Mouse (Mus musculus) CH12.LX (cell line): Measurements from ENCODE around the gene Pigk. TPM values are rescaled to one million over a fixed set of nuclear protein-coding genes. Genes with fewer than 3 reads are reported as not detected.

Experiments used
- DNase-seq: peaks from one replicate; pipeline ENCODE4 v3.0.0-alpha.2; 2013; ENCODE audit errors: extremely low read depth
- H3K27ac ChIP-seq: 2 replicates; pipeline ENCODE4 v1.5.1; 2012; ENCODE audit warnings: low read depth, mild to moderate bottlenecking, control low read depth, moderate library complexity; ENCODE audit not compliant: insufficient read depth
- H3K27me3 ChIP-seq: replicated peaks from 2 replicates; pipeline ENCODE3; 2012; ENCODE audit warnings: inconsistent platforms
- H3K36me3 ChIP-seq, 2 experiments: replicated peaks in 1 of 2; 2 replicates each; pipeline versions ENCODE3 to v1.6.1; 2012; ENCODE audit warnings: inconsistent platforms in 1 of 2, low read length in 1 of 2, mild to moderate bottlenecking in 1 of 2, mixed read lengths in 1 of 2, moderate library complexity in 1 of 2; ENCODE audit not compliant: control insufficient read depth in 1 of 2, insufficient read depth in 1 of 2
- H3K4me1 ChIP-seq, 2 experiments: 2 replicates each; pipeline ENCODE4 v1.6.1; 2012; ENCODE audit warnings: inconsistent platforms in 1 of 2, moderate library complexity in 1 of 2; ENCODE audit not compliant: insufficient read depth in 2 of 2, control insufficient read depth in 1 of 2
- H3K4me2 ChIP-seq: 2 replicates; pipeline ENCODE4 v1.6.1; 2012; ENCODE audit warnings: low read depth, mild to moderate bottlenecking, control low read depth; ENCODE audit not compliant: poor library complexity, insufficient read depth, severe bottlenecking
- H3K4me3 ChIP-seq, 3 experiments: fragments of 150-350 bp in 1 of 3; sonication (generic) in 1 of 3; replicated peaks in 1 of 3; 2 replicates each; pipeline versions ENCODE3 to v1.5.1; 2011 to 2012; ENCODE audit warnings: low read depth in 2 of 3, low read length in 2 of 3, mild to moderate bottlenecking in 2 of 3, moderate library complexity in 2 of 3, control low read depth in 1 of 3, improper control_type of control experiment in 1 of 3, inconsistent platforms in 1 of 3, mixed read lengths in 1 of 3; ENCODE audit not compliant: poor library complexity in 1 of 3
- H3K79me2 ChIP-seq: replicated peaks from 2 replicates; pipeline ENCODE4 v1.6.1; 2012; ENCODE audit warnings: mild to moderate bottlenecking, moderate library complexity; ENCODE audit not compliant: control insufficient read depth, poor library complexity, insufficient read depth, severe bottlenecking; ENCODE audit errors: extremely low read depth
- H3K9ac ChIP-seq: 2 replicates; pipeline ENCODE4 v1.6.1; 2012; ENCODE audit warnings: low read depth, mild to moderate bottlenecking, control low read depth, moderate library complexity; ENCODE audit not compliant: insufficient read depth
- H3K9me3 ChIP-seq: replicated peaks from 2 replicates; pipeline ENCODE3; 2012; ENCODE audit warnings: low read length, inconsistent platforms, mixed read lengths
- CHD1 ChIP-seq: IDR thresholded peaks from 2 replicates; pipeline ENCODE4 v1.6.1; 2012; ENCODE audit warnings: low read depth, low read length, improper control_type of control experiment, inconsistent platforms
- CTCF ChIP-seq, 2 experiments: IDR thresholded peaks in 1 of 2; conservative IDR thresholded peaks in 1 of 2; 2 replicates each; pipeline ENCODE4 v1.5.1; 2011 to 2012; ENCODE audit warnings: low read depth in 2 of 2, low read length in 2 of 2, improper control_type of control experiment in 1 of 2, inconsistent platforms in 1 of 2, mild to moderate bottlenecking in 1 of 2, moderate library complexity in 1 of 2
- ELF1 ChIP-seq: IDR thresholded peaks from 2 replicates; pipeline ENCODE4 v1.6.1; 2014; ENCODE audit warnings: low read depth, mild to moderate bottlenecking, inconsistent platforms, low read length, improper control_type of control experiment
- EP300 ChIP-seq: IDR thresholded peaks from 2 replicates; pipeline ENCODE4 v1.6.1; 2011; ENCODE audit warnings: low read length, improper control_type of control experiment
- GABPA ChIP-seq: IDR thresholded peaks from 2 replicates; pipeline ENCODE4 v1.6.1; 2012; ENCODE audit warnings: low read depth, low read length, improper control_type of control experiment, inconsistent platforms; ENCODE audit not compliant: insufficient replicate concordance
- IRF4 ChIP-seq: IDR thresholded peaks from 2 replicates; pipeline ENCODE4 v1.6.1; 2014; ENCODE audit warnings: low read depth, mild to moderate bottlenecking, inconsistent platforms, low read length, improper control_type of control experiment
- MAFK ChIP-seq: IDR thresholded peaks from 2 replicates; pipeline ENCODE4 v1.6.1; 2011; ENCODE audit warnings: low read length, improper control_type of control experiment; ENCODE audit not compliant: insufficient replicate concordance
- MAZ ChIP-seq: IDR thresholded peaks from 2 replicates; pipeline ENCODE4 v1.6.1; 2012; ENCODE audit warnings: low read depth, mild to moderate bottlenecking, inconsistent platforms, low read length, improper control_type of control experiment, moderate library complexity
- NELFE ChIP-seq: IDR thresholded peaks from 2 replicates; pipeline ENCODE4 v1.6.1; 2011; ENCODE audit warnings: low read depth, low read length, improper control_type of control experiment
- PAX5 ChIP-seq: IDR thresholded peaks from 2 replicates; pipeline ENCODE4 v1.6.1; 2012; ENCODE audit warnings: low read length, inconsistent platforms, mixed read lengths
- POLR2A ChIP-seq: IDR thresholded peaks from 2 replicates; pipeline ENCODE4 v1.6.1; 2011; ENCODE audit warnings: low read depth, mild to moderate bottlenecking, improper control_type of control experiment, low read length
- RCOR1 ChIP-seq: conservative IDR thresholded peaks from 2 replicates; pipeline ENCODE4 v1.6.1; 2012; ENCODE audit warnings: low read depth, mild to moderate bottlenecking, inconsistent platforms, low read length, improper control_type of control experiment
- UBTF ChIP-seq: IDR thresholded peaks from 2 replicates; pipeline ENCODE4 v1.6.1; 2012; ENCODE audit warnings: low read depth, mild to moderate bottlenecking, inconsistent platforms, low read length, improper control_type of control experiment, moderate library complexity
- USF1 ChIP-seq: IDR thresholded peaks from 2 replicates; pipeline ENCODE4 v1.6.1; 2014; ENCODE audit warnings: low read depth, mild to moderate bottlenecking, inconsistent platforms, low read length, improper control_type of control experiment
- ZC3H11A ChIP-seq: IDR thresholded peaks from 2 replicates; pipeline ENCODE4 v1.6.1; 2012; ENCODE audit warnings: low read depth, mild to moderate bottlenecking, inconsistent platforms, low read length, improper control_type of control experiment
- dilution Hi-C: fragments of 300-500 bp; cut with MboI; formaldehyde crosslinking; loops from 2 replicates; pipeline ENCODE4 v1.14.3; 2020; ENCODE audit warnings: low sequenced_read_pairs; ENCODE audit not compliant: extremely low pct_unique_long_range_greater_than_20kb, extremely low pct_ligation_motif_present
- in situ Hi-C: fragments of 300-500 bp; cut with MboI; formaldehyde crosslinking; loops from 3 replicates; pipeline ENCODE4 v1.14.3; 2019; ENCODE audit warnings: low sequenced_read_pairs, low pct_ligation_motif_present, low pct_unique_long_range_greater_than_20kb, mixed read lengths
- polyA plus RNA-seq: library from polyadenylated mRNA; unstranded; fragments of >175 nt; gene quantifications from 2 replicates; pipeline ENCODE4 v1.2.1, GENCODE M21; 2012; ENCODE audit warnings: low read depth; ENCODE audit not compliant: insufficient read length
- total RNA-seq, 2 experiments: library from RNA; depleted of rRNA; stranded (reverse); fragments of 300-350 nt in 1 of 2; fragments of >200 nt in 1 of 2; gene quantifications; 2 replicates each; pipeline ENCODE4 v1.2.3; 2012 to 2014

Pigk gene
- total and polyA plus RNA-seq, 3 experiments, result 56.4 to 79.3 (median 67.5) TPM

GRCm38 (mm10) chr3:152753345-152753744, 39.4 kb downstream of the Pigk start:
- peaks cover 17 to 65% of the 10 kb centered on the region in 2 experiments for H3K36me3 ChIP-seq
- TF ChIP-seq RCOR1, result no peak
- no peak for TF ChIP-seq USF1
- no peak for TF ChIP-seq IRF4
- TF ChIP-seq ZC3H11A, result no peak
- no peak for TF ChIP-seq PAX5
- TF ChIP-seq EP300, result no peak
- TF ChIP-seq UBTF, result no peak
- TF ChIP-seq ELF1, result no peak
- TF ChIP-seq POLR2A, result no peak
- TF ChIP-seq CHD1, result no peak
- no peak for TF ChIP-seq MAZ
- TF ChIP-seq MAFK, result no peak
- TF ChIP-seq GABPA, result no peak
- H3K4me1 ChIP-seq, result peaks cover 4 to 11% of the 10 kb centered on the region in 2 experiments
- no peak overlapping the region for H3K4me3 ChIP-seq
- dilution Hi-C loops (no loop called here), in situ Hi-C loops (no loop called here)
- H3K9me3 ChIP-seq, result peaks cover 5% of the 10 kb centered on the region
- no peak overlapping the region for H3K4me2 ChIP-seq
- H3K27ac ChIP-seq, result no peak overlapping the region
- no peaks in the 10 kb centered on the region for H3K27me3 ChIP-seq
- no peak overlapping the region for H3K9ac ChIP-seq
- no peak for DNase-seq
- H3K79me2 ChIP-seq, result no peaks in the 10 kb centered on the region

GRCm38 (mm10) chr3:152753920-152754764, 40.2 kb downstream of the Pigk start:
- Histone ChIP-seq H3K9ac (no peak overlapping the region), H3K36me3 (peaks cover 17 to 70% of the 10 kb centered on the region in 2 experiments), H3K79me2 (no peaks in the 10 kb centered on the region), H3K4me2 (no peak overlapping the region), H3K9me3 (peaks cover 5% of the 10 kb centered on the region), H3K27me3 (no peaks in the 10 kb centered on the region), H3K4me1 (peaks cover 11 to 19% of the 10 kb centered on the region in 2 experiments), H3K4me3 (no peak overlapping the region)
- in situ Hi-C loops (no loop called here), dilution Hi-C loops (no loop called here)
- no peak for DNase-seq
- TF ChIP-seq NELFE (no peak), IRF4 (no peak), CTCF (conservative IDR thresholded peaks at IDR 0.05 in 1 of 2, IDR thresholded peaks at IDR 0.05 in 1 of 2; ENCODE audit: low read depth in 2 of 2, low read length in 2 of 2) (0 out of 4 replicates have a peak, but pooled peaks of 1 of the 2 experiments have one; percentile 6)
- TF ChIP-seq, all 38 proteins: peak for 1
- no peak overlapping the region for H3K27ac ChIP-seq
